Mouse (Mus musculus): ENCODE measurements around the gene Chrm4.

GRCm38 (mm10) chr2:91921790-91922570 lies 5.1 kb upstream of the Chrm4 start:
- TF ChIP-seq POLR2A (IDR thresholded peaks at IDR 0.05; ENCODE audit: borderline replicate concordance, extremely low read depth, insufficient read depth, insufficient read length, poor library complexity, severe bottlenecking) (no peak), CTCF (IDR thresholded peaks at IDR 0.05; ENCODE audit: borderline replicate concordance, extremely low read depth, insufficient read depth, insufficient read length) (peak; percentile 64)
